ENCODE assay signal across 13 mouse cellular contexts in the genomic region with DNA sequence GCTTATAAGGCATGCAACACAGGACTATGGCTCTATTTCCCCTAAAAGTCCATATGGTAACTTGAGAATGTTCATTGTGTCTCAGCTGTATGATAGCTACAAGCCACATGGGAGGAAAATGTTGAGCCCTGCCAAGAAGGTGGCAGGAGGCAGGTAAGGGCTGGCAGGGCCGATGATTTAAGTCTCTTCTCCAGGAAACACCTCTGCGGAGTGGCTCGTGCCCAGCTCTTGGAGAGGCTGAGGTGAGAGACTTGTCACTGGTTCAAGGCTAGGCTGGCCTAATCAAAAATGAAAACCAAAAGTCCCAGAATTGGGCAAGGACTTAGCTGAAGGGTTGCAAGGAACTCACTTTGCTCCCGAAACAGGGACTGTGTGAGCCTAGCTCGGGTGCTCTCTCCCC. TPM values are rescaled to one million over a fixed set of nuclear protein-coding genes. Genes with fewer than 3 reads are reported as not detected.
DNase-seq lines count a peak whose midpoint lies in the region; ATAC-seq and TF ChIP-seq lines count a peak whose summit lies in the region.
"Had no signal": no experiment of that assay in that cellular context is flagged by ENCODE, and none has a peak within 500 bp of the region (broad histone marks: within the 10 kb centered on the region; RNA-seq: fewer than 3 reads in every experiment).

A gene (plus strand): TSS at position 301 of the 400 bp plus-strand sequence.

- no peaks in the 10 kb centered on the region for H3K9me3 ChIP-seq in hindbrain, embryonic 11.5 days (ENCODE audit: control insufficient read depth, low read length)
- H3K9me3 ChIP-seq in limb, embryonic 13.5 days: no peaks in the 10 kb centered on the region
- H3K9me3 ChIP-seq in neural tube, embryonic 15.5 days (replicated peaks): no peaks in the 10 kb centered on the region
- H3K9me3 ChIP-seq: embryonic facial prominence, embryonic 15.5 days had no signal

- DNase-seq in testis, postnatal 14 days (ENCODE audit: low spot score): no peak
- no peak for DNase-seq in hindbrain, embryonic 11.5 days (ENCODE audit: low spot score)
- no peak for DNase-seq in spleen, postnatal 10 days (ENCODE audit: low spot score in 2 of 2)
- no peak for DNase-seq in heart, adult 18-20 months
- DNase-seq in lung, postnatal 10 days: no peak
- DNase-seq: cerebellum, adult 18-20 months; kidney, adult 2 months; liver; lung, adult 18-20 months had no signal

- H3K36me3 ChIP-seq in testis, adult 2 months (ENCODE audit: control insufficient read depth, insufficient read depth, low read length): no peaks in the 10 kb centered on the region; the same call in 1 of the 2 replicates
- H3K36me3 ChIP-seq in hindbrain, embryonic 11.5 days (ENCODE audit: control insufficient read depth, insufficient read depth, low read length): 0 out of 2 replicates have a peak, but pooled peaks cover under 1% of the 10 kb centered on the region
- peaks cover 40% of the 10 kb centered on the region for H3K36me3 ChIP-seq in limb, embryonic 13.5 days
- H3K36me3 ChIP-seq in neural tube, embryonic 15.5 days: peaks cover 22% of the 10 kb centered on the region

- H3K27me3 ChIP-seq in testis, adult 2 months (ENCODE audit: control insufficient read depth, insufficient read depth, low read length): no peaks in the 10 kb centered on the region
- no peaks in the 10 kb centered on the region for H3K27me3 ChIP-seq in hindbrain, embryonic 11.5 days (ENCODE audit: control insufficient read depth, insufficient read depth, low read length)
- peaks cover 34% of the 10 kb centered on the region for H3K27me3 ChIP-seq in limb, embryonic 13.5 days
- H3K27me3 ChIP-seq in neural tube, embryonic 15.5 days (replicated peaks): peaks cover 5% of the 10 kb centered on the region

- H3K4me2 ChIP-seq in hindbrain, embryonic 11.5 days (replicated peaks; ENCODE audit: low read depth, low read length): peak within 1 kb of the TSS; percentile 72; the same call in 1 of the 2 replicates
- peak within 1 kb of the TSS; percentile 88 for H3K4me2 ChIP-seq in limb, embryonic 13.5 days (replicated peaks)
- peak within 1 kb of the TSS; percentile 85 for H3K4me2 ChIP-seq in neural tube, embryonic 15.5 days

- WGBS in hindbrain, embryonic 11.5 days: 94% methylated on average over 5 of the region's 5 CpGs
- 90% methylated on average over 5 of the region's 5 CpGs for WGBS in limb, embryonic 13.5 days
- WGBS in neural tube, embryonic 15.5 days: 90% methylated on average over 5 of the region's 5 CpGs

- no peak within 1 kb of the TSS; the same call in 1 of the 2 replicates for H3K27ac ChIP-seq in testis, adult 2 months (ENCODE audit: control insufficient read depth, insufficient read depth, low read depth, low read length)
- no peak within 1 kb of the TSS for H3K27ac ChIP-seq in hindbrain, embryonic 11.5 days (ENCODE audit: low read depth, low read length)
- no peak within 1 kb of the TSS for H3K27ac ChIP-seq in limb, embryonic 13.5 days
- H3K27ac ChIP-seq in neural tube, embryonic 15.5 days (replicated peaks): no peak within 1 kb of the TSS
- H3K27ac ChIP-seq: embryonic facial prominence, embryonic 15.5 days had no signal

- TF ChIP-seq POLR2A in testis, adult 2 months (IDR thresholded peaks at IDR 0.05; ENCODE audit: control insufficient read depth, low read depth, low read length): no peak

- H3K9ac ChIP-seq in hindbrain, embryonic 11.5 days (ENCODE audit: low read depth, low read length): no peak within 1 kb of the TSS
- H3K9ac ChIP-seq in limb, embryonic 13.5 days: no peak within 1 kb of the TSS
- no peak within 1 kb of the TSS for H3K9ac ChIP-seq in neural tube, embryonic 15.5 days (replicated peaks)

- TF ChIP-seq CTCF in testis, adult 2 months (IDR thresholded peaks at IDR 0.05; ENCODE audit: control insufficient read depth, insufficient read depth, insufficient replicate concordance, low read depth, low read length): no peak

- no peak within 1 kb of the TSS for H3K4me3 ChIP-seq in testis, adult 2 months (ENCODE audit: control insufficient read depth, low read depth, low read length)
- H3K4me3 ChIP-seq in hindbrain, embryonic 11.5 days (ENCODE audit: low read depth, low read length): no peak within 1 kb of the TSS
- no peak within 1 kb of the TSS for H3K4me3 ChIP-seq in limb, embryonic 13.5 days
- peak within 1 kb of the TSS; percentile 56; the same call in 1 of the 2 replicates for H3K4me3 ChIP-seq in neural tube, embryonic 15.5 days (replicated peaks)

- peaks cover 20% of the 10 kb centered on the region for H3K4me1 ChIP-seq in testis, adult 2 months (ENCODE audit: control insufficient read depth, insufficient read depth, low read length)
- H3K4me1 ChIP-seq in hindbrain, embryonic 11.5 days (replicated peaks; ENCODE audit: control insufficient read depth, insufficient read depth, low read length): no peaks in the 10 kb centered on the region
- H3K4me1 ChIP-seq in limb, embryonic 13.5 days: peaks cover 16% of the 10 kb centered on the region
- peaks cover 21% of the 10 kb centered on the region for H3K4me1 ChIP-seq in neural tube, embryonic 15.5 days

- no peak for ATAC-seq in hindbrain, embryonic 11.5 days (ENCODE audit: low FRiP score)
- no peak for ATAC-seq in limb, embryonic 13.5 days (ENCODE audit: low FRiP score, low read depth)
- no peak for ATAC-seq in neural tube, embryonic 15.5 days (ENCODE audit: low FRiP score)

RNA-seq across cellular contexts. Expression of the gene that starts here (rescaled TPM):
- 19.2 and 19.5 TPM in 2 replicates for polyA plus RNA-seq in testis, adult 2 months (2012; rRNA removed)
- 1.1 and 1.5 TPM in 2 replicates for polyA plus RNA-seq in hindbrain, embryonic 11.5 days (2014; fragmentation: Nextera tagmentation; extraction: Ambion mirVana)
- polyA plus RNA-seq in limb, embryonic 13.5 days (2015; fragmentation: Nextera tagmentation; extraction: Ambion mirVana): 0.50 and 1.4 TPM in 2 replicates
- 1.0 and 1.1 TPM in 2 replicates for polyA plus RNA-seq in neural tube, embryonic 15.5 days (2015; fragmentation: Nextera tagmentation; extraction: Ambion mirVana)
- total RNA-seq in heart, adult 18-20 months (2021): not detected
- polyA plus RNA-seq: kidney, adult 2 months had no signal
